Mouse (Mus musculus) c-Kit-positive CD71-negative TER-119-negative erythroid progenitor cells, embryonic 14.5 days (primary cell): Measurements from ENCODE around the gene Eml6.
"Not testable (repeated sequence)": the region's sequence is repeated elsewhere in the genome, so short reads cannot be mapped to it uniquely, and the experiment has no call there.

ENCODE experiments used
- DNase-seq: peaks from one replicate; pipeline ENCODE4 v3.0.0-alpha.2; 2013; ENCODE audit warnings: low read depth

Gene Eml6

GRCm38 (mm10) chr11:29788921-29789638 lies 236.8 kb downstream of the Eml6 start:
- no peak for DNase-seq

- no peak for DNase-seq
Observed at GRCm38 (mm10) chr11:29788499-29788898, 237.3 kb downstream of the Eml6 start.

- no peak for DNase-seq
Observed at GRCm38 (mm10) chr11:29787473-29787872, 238.4 kb downstream of the Eml6 start.

- no peak for DNase-seq
Observed at GRCm38 (mm10) chr11:29786583-29787219, 239.1 kb downstream of the Eml6 start.

GRCm38 (mm10) chr11:29779409-29780026 lies 246.3 kb downstream of the Eml6 start:
- DNase-seq: no peak

GRCm38 (mm10) chr11:29778936-29779335 lies 246.9 kb downstream of the Eml6 start:
- no peak for DNase-seq

GRCm38 (mm10) chr11:29777964-29778363 lies 247.9 kb downstream of the Eml6 start:
- DNase-seq: no peak

- DNase-seq: no peak
Observed at GRCm38 (mm10) chr11:29774760-29775159, 251.1 kb downstream of the Eml6 start.

GRCm38 (mm10) chr11:29774296-29774695 lies 251.5 kb downstream of the Eml6 start:
- no peak for DNase-seq

GRCm38 (mm10) chr11:29772279-29772678 lies 253.6 kb downstream of the Eml6 start:
- DNase-seq: no peak

GRCm38 (mm10) chr11:29770666-29771400 lies 255.0 kb downstream of the Eml6 start:
- DNase-seq: no peak

GRCm38 (mm10) chr11:29768523-29768922 lies 257.3 kb downstream of the Eml6 start:
- no peak for DNase-seq

- no peak for DNase-seq
Observed at GRCm38 (mm10) chr11:29766313-29766982, 259.4 kb downstream of the Eml6 start.

- DNase-seq: no peak
Observed at GRCm38 (mm10) chr11:29765063-29765462, 260.8 kb downstream of the Eml6 start.

GRCm38 (mm10) chr11:29762768-29763167 lies 263.1 kb downstream of the Eml6 start:
- DNase-seq: no peak

GRCm38 (mm10) chr11:29761387-29761786 lies 264.4 kb downstream of the Eml6 start:
- DNase-seq: no peak

GRCm38 (mm10) chr11:29758617-29759016 lies 267.2 kb downstream of the Eml6 start:
- no peak for DNase-seq

- not testable (repeated sequence) for DNase-seq
Observed at GRCm38 (mm10) chr11:29756007-29756406, 269.8 kb downstream of the Eml6 start.

GRCm38 (mm10) chr11:29751648-29752611 lies 273.9 kb downstream of the Eml6 start:
- DNase-seq: no peak

- no peak for DNase-seq
Observed at GRCm38 (mm10) chr11:29751013-29751412, 274.8 kb downstream of the Eml6 start.

- DNase-seq: no peak
Observed at GRCm38 (mm10) chr11:29749468-29749829, 276.4 kb downstream of the Eml6 start.
